Mouse (Mus musculus) spleen, adult 2 months (tissue): ENCODE data around the gene Fgr.

Experiments used
- CTCF ChIP-seq: fragments of 200-500 bp; IDR thresholded peaks from 2 replicates; pipeline ENCODE4 v1.5.1; 2011; ENCODE audit warnings: mild to moderate bottlenecking, inconsistent platforms; ENCODE audit not compliant: insufficient read depth, insufficient read length, insufficient replicate concordance; ENCODE audit errors: extremely low read depth
- POLR2A ChIP-seq: fragments of 200-500 bp; IDR thresholded peaks from 2 replicates; pipeline ENCODE4 v1.6.1; 2011; ENCODE audit warnings: low read depth, low read length, inconsistent platforms

DNA sequence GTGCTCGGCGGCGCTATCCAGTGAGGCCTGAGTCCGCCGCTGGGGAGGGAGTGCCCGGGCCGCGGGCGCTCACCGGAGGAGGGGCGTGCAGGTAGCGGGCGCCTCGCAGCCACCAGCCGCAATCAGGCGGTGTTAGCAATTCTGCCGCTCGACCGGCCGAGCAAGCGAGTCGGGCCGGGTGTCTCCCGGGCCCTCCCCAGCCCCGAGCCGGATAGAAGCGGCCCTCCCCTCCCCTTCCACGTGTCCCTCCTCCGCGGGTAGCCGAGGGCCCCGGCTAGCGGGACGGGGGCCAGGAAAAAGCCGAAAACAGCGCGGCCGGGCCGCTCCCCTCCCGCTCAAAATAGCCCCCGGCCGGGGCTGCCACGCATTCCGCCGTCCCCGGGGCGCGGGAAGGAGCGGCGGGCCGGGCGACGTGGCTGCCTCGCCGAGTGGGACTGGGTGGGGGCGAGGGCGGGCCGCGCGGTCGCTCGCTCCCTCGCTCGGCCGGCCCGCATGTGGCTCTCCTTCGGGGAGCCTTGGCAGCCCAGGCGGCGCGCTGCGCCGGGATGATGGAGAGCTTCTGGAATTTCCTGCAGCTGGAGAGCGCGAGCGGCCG is 64.7 kb downstream of the Fgr start:
- TF ChIP-seq CTCF (no peak), POLR2A (no peak)
